Mouse (Mus musculus): ENCODE measurements around the gene Klhl21. TPM values are rescaled to one million over a fixed set of nuclear protein-coding genes. Genes with fewer than 3 reads are reported as not detected.

The Klhl21 gene
- total and polyA plus RNA-seq, 3 experiments = 50.4 to 93.5 (median 69.9) TPM

GRCm38 (mm10) chr4:152044609-152045008, 36.0 kb downstream of the Klhl21 start:
- DNase-seq = no peak
- H3K9ac ChIP-seq (ENCODE audit: low read depth, low read length) = no peak overlapping the region
- H3K36me3 ChIP-seq (ENCODE audit: control insufficient read depth, insufficient read depth, low read length) = no peaks in the 10 kb centered on the region
- 84% methylated on average over 6 of the region's 6 CpGs for WGBS
- peaks cover 1% of the 10 kb centered on the region for H3K79me2 ChIP-seq (replicated peaks; ENCODE audit: control insufficient read depth, insufficient read depth, low read length)
- intact Hi-C loops (cut with DNase I) = no loop called here
- H3K4me1 ChIP-seq (ENCODE audit: control insufficient read depth, insufficient read depth, low read length) = peaks cover 2% of the 10 kb centered on the region
- no peaks in the 10 kb centered on the region for H3K27me3 ChIP-seq (ENCODE audit: control insufficient read depth, insufficient read depth, low read length)
- no peak for TF ChIP-seq POLR2A (IDR thresholded peaks at IDR 0.05; ENCODE audit: insufficient read depth, low read depth, low read length)
- TF ChIP-seq EP300 (IDR thresholded peaks at IDR 0.05; ENCODE audit: insufficient read depth, low read depth, low read length) = no peak
- TF ChIP-seq CTCF (IDR thresholded peaks at IDR 0.05) = no peak
- no peak overlapping the region for H3K27ac ChIP-seq
- no peak overlapping the region for H3K4me3 ChIP-seq

GRCm38 (mm10) chr4:152062390-152063110, 53.9 kb downstream of the Klhl21 start:
- Histone ChIP-seq H3K9ac (ENCODE audit: low read depth, low read length) (no peak overlapping the region), H3K4me3 (no peak overlapping the region), H3K27ac (peak overlapping the region; percentile 9), H3K27me3 (ENCODE audit: control insufficient read depth, insufficient read depth, low read length) (no peaks in the 10 kb centered on the region), H3K36me3 (ENCODE audit: control insufficient read depth, insufficient read depth, low read length) (no peaks in the 10 kb centered on the region), H3K79me2 (replicated peaks; ENCODE audit: control insufficient read depth, insufficient read depth, low read length) (no peaks in the 10 kb centered on the region), H3K4me1 (ENCODE audit: control insufficient read depth, insufficient read depth, low read length) (no peaks in the 10 kb centered on the region; the same call in 1 of the 2 replicates)
- TF ChIP-seq EP300 (IDR thresholded peaks at IDR 0.05; ENCODE audit: insufficient read depth, low read depth, low read length) (0 out of 2 replicates have a peak, but pooled peaks have one; percentile 7), POLR2A (IDR thresholded peaks at IDR 0.05; ENCODE audit: insufficient read depth, low read depth, low read length) (no peak), CTCF (IDR thresholded peaks at IDR 0.05) (no peak)
- 59% methylated on average over 9 of the region's 9 CpGs for WGBS
- peak in 1 of 2 experiments; percentile 66 for DNase-seq
- intact Hi-C loops (cut with DNase I) = no loop called here

GRCm38 (mm10) chr4:152067280-152067679, 58.7 kb downstream of the Klhl21 start:
- no peak for DNase-seq
- intact Hi-C loops (cut with DNase I) = no loop called here

More at GRCm38 (mm10) chr4:152067280-152067679, 58.7 kb downstream of the Klhl21 start:
- Histone ChIP-seq H3K79me2 (replicated peaks; ENCODE audit: control insufficient read depth, insufficient read depth, low read length) (no peaks in the 10 kb centered on the region), H3K27me3 (ENCODE audit: control insufficient read depth, insufficient read depth, low read length) (no peaks in the 10 kb centered on the region), H3K4me3 (no peak overlapping the region), H3K9ac (ENCODE audit: low read depth, low read length) (no peak overlapping the region), H3K4me1 (ENCODE audit: control insufficient read depth, insufficient read depth, low read length) (peaks cover 1% of the 10 kb centered on the region), H3K36me3 (ENCODE audit: control insufficient read depth, insufficient read depth, low read length) (no peaks in the 10 kb centered on the region), H3K27ac (no peak overlapping the region)
- no peak for TF ChIP-seq CTCF (IDR thresholded peaks at IDR 0.05)
- no peak for TF ChIP-seq POLR2A (IDR thresholded peaks at IDR 0.05; ENCODE audit: insufficient read depth, low read depth, low read length)
- TF ChIP-seq EP300 (IDR thresholded peaks at IDR 0.05; ENCODE audit: insufficient read depth, low read depth, low read length) = no peak

Other genes starting within 250 kb of the Klhl21 start
- 100 to 1,000 TPM; 208 to 234 TPM for gene Camta1, start 146.9 kb upstream of the Klhl21 start, total RNA-seq (2021)
- gene Camta1, start 146.9 kb upstream of the Klhl21 start, polyA plus RNA-seq (2012; rRNA removed) = 39.4 and 75.3 TPM in 2 replicates
- gene Dnajc11, start 75.1 kb upstream of the Klhl21 start, total RNA-seq (2021) = 10 to 100 TPM; 71.0 to 84.3 TPM
- 55.9 and 66.9 TPM in 2 replicates for gene Dnajc11, start 75.1 kb upstream of the Klhl21 start, polyA plus RNA-seq (2012; rRNA removed)
- 10 to 100 TPM; 12.0 to 13.5 TPM for gene Thap3, start 19.8 kb upstream of the Klhl21 start, total RNA-seq (2021)
- gene Thap3, start 19.8 kb upstream of the Klhl21 start, polyA plus RNA-seq (2012; rRNA removed) = 20.8 and 27.6 TPM in 2 replicates
- 1 to 10 TPM; 4.5 to 4.8 TPM for gene Phf13, start 12.5 kb upstream of the Klhl21 start, total RNA-seq (2021)
- gene Phf13, start 12.5 kb upstream of the Klhl21 start, polyA plus RNA-seq (2012; rRNA removed) = 3.0 and 3.7 TPM in 2 replicates
- gene Zbtb48, start 18.9 kb downstream of the Klhl21 start, total RNA-seq (2021) = 1 to 10 TPM; 4.3 to 5.6 TPM
- gene Zbtb48, start 18.9 kb downstream of the Klhl21 start, polyA plus RNA-seq (2012; rRNA removed) = 5.0 and 8.8 TPM in 2 replicates
- gene Tas1r1, start 29.8 kb downstream of the Klhl21 start, total RNA-seq (2021) = under 1 TPM; 0.08 to 0.11 TPM
- gene Tas1r1, start 29.8 kb downstream of the Klhl21 start, polyA plus RNA-seq (2012; rRNA removed) = 0.08 TPM in 1 of 2 replicates, not detected in the other
- 1 to 10 TPM; 9.7 to 9.8 TPM for gene Nol9, start 30.5 kb downstream of the Klhl21 start, total RNA-seq (2021)
- 7.3 and 9.7 TPM in 2 replicates for gene Nol9, start 30.5 kb downstream of the Klhl21 start, polyA plus RNA-seq (2012; rRNA removed)
- gene Plekhg5, start 63.7 kb downstream of the Klhl21 start, total RNA-seq (2021) = 10 to 100 TPM; 11.5 to 16.7 TPM
- 20.3 and 20.5 TPM in 2 replicates for gene Plekhg5, start 63.7 kb downstream of the Klhl21 start, polyA plus RNA-seq (2012; rRNA removed)
- gene Tnfrsf25, start 107.1 kb downstream of the Klhl21 start, total RNA-seq (2021) = 1 to 10 TPM; 1.4 to 2.4 TPM
- gene Tnfrsf25, start 107.1 kb downstream of the Klhl21 start, polyA plus RNA-seq (2012; rRNA removed) = 6.1 and 7.4 TPM in 2 replicates
- 1 to 10 TPM; 2.4 to 2.5 TPM for gene Espn, start 143.6 kb downstream of the Klhl21 start, total RNA-seq (2021)
- 2.7 and 3.2 TPM in 2 replicates for gene Espn, start 143.6 kb downstream of the Klhl21 start, polyA plus RNA-seq (2012; rRNA removed)
- not detected for gene Hes2, start 150.1 kb downstream of the Klhl21 start, total RNA-seq (2021)
- gene Hes2, start 150.1 kb downstream of the Klhl21 start, polyA plus RNA-seq (2012; rRNA removed) = not detected in 2 replicates
- 10 to 100 TPM; 58.1 to 64.8 TPM for gene Acot7, start 169.3 kb downstream of the Klhl21 start, total RNA-seq (2021)
- 51.7 and 65.0 TPM in 2 replicates for gene Acot7, start 169.3 kb downstream of the Klhl21 start, polyA plus RNA-seq (2012; rRNA removed)